Mouse (Mus musculus) hindbrain, embryonic 14.5 days (tissue): ENCODE data around the gene Bckdha. TPM values are rescaled to one million over a fixed set of nuclear protein-coding genes. Genes with fewer than 3 reads are reported as not detected.

Experiments
- ATAC-seq: fragments of 200-750 bp; cut with Nextera tagmentation; 2 replicates; pipeline ENCODE4 v1.8.0; 2017; ENCODE audit warnings: moderate number of reproducible peaks, mild to moderate bottlenecking, moderate TSS enrichment, moderate library complexity; ENCODE audit not compliant: low FRiP score
- DNase-seq: peaks from one replicate; pipeline ENCODE4 v3.0.0-alpha.2; 2015; ENCODE audit warnings: low spot score
- H3K27ac ChIP-seq: fragments of 300-500 bp; sonication (generic); 2 replicates; pipeline ENCODE4 v1.5.1; 2014; ENCODE audit warnings: mild to moderate bottlenecking, moderate library complexity
- H3K27me3 ChIP-seq: fragments of 300-500 bp; sonication (generic); 2 replicates; pipeline ENCODE4 v1.6.1; 2014; ENCODE audit warnings: mild to moderate bottlenecking, low read length, mixed read lengths; ENCODE audit not compliant: control insufficient read depth, insufficient read depth
- H3K36me3 ChIP-seq: fragments of 300-500 bp; sonication (generic); replicated peaks from 2 replicates; pipeline ENCODE4 v1.6.1; 2014; ENCODE audit not compliant: control insufficient read depth, insufficient read depth
- H3K4me1 ChIP-seq: fragments of 300-500 bp; sonication (generic); replicated peaks from 2 replicates; pipeline ENCODE4 v1.6.1; 2014; ENCODE audit warnings: antibody characterized with exemption, low read length, mixed read lengths; ENCODE audit not compliant: control insufficient read depth, insufficient read depth
- H3K4me2 ChIP-seq: fragments of 300-500 bp; sonication (generic); replicated peaks from 2 replicates; pipeline ENCODE4 v1.6.1; 2014; ENCODE audit warnings: mild to moderate bottlenecking, moderate library complexity
- H3K4me3 ChIP-seq: fragments of 300-500 bp; sonication (generic); replicated peaks from 2 replicates; pipeline ENCODE4 v1.5.1; 2014; ENCODE audit warnings: mild to moderate bottlenecking, low read length
- H3K9ac ChIP-seq: fragments of 300-500 bp; sonication (generic); 2 replicates; pipeline ENCODE4 v1.6.1; 2014
- H3K9me3 ChIP-seq: fragments of 300-500 bp; sonication (generic); 2 replicates; pipeline ENCODE4 v1.6.1; 2016; ENCODE audit warnings: low read length; ENCODE audit not compliant: control insufficient read depth
- WGBS: fragments of 180-500 bp; shearing (Covaris S2); extraction: QIAGEN DNeasy Blood & Tissue Kit; methylation state at CpG from one replicate; pipeline ENCODE4 v1.1.7; 2014; 5-methylcytosine and 5-hydroxymethylcytosine counted together
- polyA plus RNA-seq: library from polyadenylated mRNA; unstranded; fragments of >200 nt; fragmentation: Nextera tagmentation; extraction: Ambion mirVana; gene quantifications from 2 replicates; pipeline ENCODE4 v1.2.1, GENCODE M21; 2014

Bckdha gene
- polyA plus RNA-seq, 1 experiment from 2014 or later = 37.3 TPM

DNA sequence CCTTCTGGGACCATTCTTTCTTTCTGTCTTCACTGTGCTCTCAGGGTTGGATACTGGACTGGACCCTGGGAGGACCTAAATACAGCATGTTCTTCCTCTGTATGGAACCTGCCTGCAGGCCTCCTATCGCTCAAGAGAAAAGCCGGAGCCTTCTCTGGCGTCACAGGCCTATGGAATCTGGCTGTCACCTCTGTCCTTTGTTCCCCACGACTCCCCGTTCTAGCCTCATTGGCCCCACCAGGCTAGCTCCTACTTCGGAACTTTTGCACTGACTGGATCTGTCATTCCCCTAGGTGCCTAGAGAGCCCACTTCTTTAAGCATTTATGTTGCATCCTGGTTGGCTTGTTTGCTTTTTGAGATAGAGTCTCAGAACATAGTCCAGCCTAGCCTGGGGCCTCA, 25.9 kb upstream of the Bckdha start:
- no peak overlapping the region for H3K9ac ChIP-seq
- no peaks in the 10 kb centered on the region for H3K9me3 ChIP-seq
- H3K27ac ChIP-seq = no peak overlapping the region
- 87% methylated on average over 6 of the region's 6 CpGs for WGBS
- no peak overlapping the region for H3K4me2 ChIP-seq
- H3K36me3 ChIP-seq = no peaks in the 10 kb centered on the region
- H3K4me1 ChIP-seq = peaks cover 17% of the 10 kb centered on the region
- DNase-seq = no peak
- H3K4me3 ChIP-seq = no peak overlapping the region
- no peak for ATAC-seq
- peaks cover 45% of the 10 kb centered on the region for H3K27me3 ChIP-seq

DNA sequence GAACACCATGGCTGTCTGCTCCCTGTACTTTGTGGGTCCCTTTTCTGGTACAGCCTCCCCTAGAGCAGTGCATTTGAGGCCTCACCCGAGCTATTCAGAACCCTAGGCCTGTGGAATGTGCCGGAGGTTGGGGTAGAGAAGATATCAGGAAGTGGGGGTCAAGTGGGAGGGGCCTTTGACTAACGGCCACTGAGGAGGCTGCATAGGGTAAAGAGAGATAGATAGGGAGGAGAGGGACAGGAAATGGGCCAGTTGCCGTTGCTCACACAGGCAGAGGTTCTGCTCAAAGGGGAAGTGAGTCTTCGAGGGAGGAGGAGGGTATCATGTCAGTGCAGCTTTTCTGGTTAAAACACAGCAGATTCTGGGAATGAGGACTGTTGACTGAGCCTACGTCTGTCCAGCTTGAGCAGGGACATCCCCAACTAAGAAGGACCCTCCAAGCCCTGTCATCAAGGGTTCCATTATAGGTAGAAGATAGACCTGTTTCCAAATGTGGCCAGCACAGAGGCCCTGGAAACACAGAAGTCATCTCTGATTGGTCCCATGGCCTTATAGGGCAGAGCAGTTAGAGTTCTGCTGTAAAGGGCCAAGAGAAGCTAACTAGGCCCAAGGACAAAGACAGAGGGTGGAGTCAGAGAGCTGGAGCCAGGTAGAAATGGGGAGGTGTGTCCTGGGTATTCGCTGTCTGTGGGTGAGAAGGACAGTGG, 24.8 kb upstream of the Bckdha start:
- Histone ChIP-seq H3K27me3 (peaks cover 42% of the 10 kb centered on the region), H3K4me1 (peaks cover 16% of the 10 kb centered on the region), H3K4me2 (no peak overlapping the region), H3K9me3 (no peaks in the 10 kb centered on the region), H3K9ac (no peak overlapping the region), H3K4me3 (no peak overlapping the region), H3K27ac (no peak overlapping the region), H3K36me3 (no peaks in the 10 kb centered on the region)
- DNase-seq (no peak), ATAC-seq (no peak)
- 83% methylated on average over 7 of the region's 7 CpGs for whole genome bisulfite sequencing

GRCm38 (mm10) chr7:25681341-25682231, 22.8 kb upstream of the Bckdha start:
- peak overlapping the region; percentile 49 for H3K4me3 ChIP-seq
- WGBS = 63% methylated on average over 15 of the region's 15 CpGs
- H3K9ac ChIP-seq = peak overlapping the region; percentile 67
- peaks cover 22% of the 10 kb centered on the region for H3K27me3 ChIP-seq
- no peak for DNase-seq
- no peaks in the 10 kb centered on the region for H3K9me3 ChIP-seq
- 0 out of 2 replicates have a peak, but pooled peaks have one; percentile 0 for ATAC-seq
- H3K4me1 ChIP-seq = peaks cover 6% of the 10 kb centered on the region; the same call in 1 of the 2 replicates
- no peaks in the 10 kb centered on the region for H3K36me3 ChIP-seq
- H3K4me2 ChIP-seq = peak overlapping the region; percentile 46
- H3K27ac ChIP-seq = peak overlapping the region; percentile 93

DNA sequence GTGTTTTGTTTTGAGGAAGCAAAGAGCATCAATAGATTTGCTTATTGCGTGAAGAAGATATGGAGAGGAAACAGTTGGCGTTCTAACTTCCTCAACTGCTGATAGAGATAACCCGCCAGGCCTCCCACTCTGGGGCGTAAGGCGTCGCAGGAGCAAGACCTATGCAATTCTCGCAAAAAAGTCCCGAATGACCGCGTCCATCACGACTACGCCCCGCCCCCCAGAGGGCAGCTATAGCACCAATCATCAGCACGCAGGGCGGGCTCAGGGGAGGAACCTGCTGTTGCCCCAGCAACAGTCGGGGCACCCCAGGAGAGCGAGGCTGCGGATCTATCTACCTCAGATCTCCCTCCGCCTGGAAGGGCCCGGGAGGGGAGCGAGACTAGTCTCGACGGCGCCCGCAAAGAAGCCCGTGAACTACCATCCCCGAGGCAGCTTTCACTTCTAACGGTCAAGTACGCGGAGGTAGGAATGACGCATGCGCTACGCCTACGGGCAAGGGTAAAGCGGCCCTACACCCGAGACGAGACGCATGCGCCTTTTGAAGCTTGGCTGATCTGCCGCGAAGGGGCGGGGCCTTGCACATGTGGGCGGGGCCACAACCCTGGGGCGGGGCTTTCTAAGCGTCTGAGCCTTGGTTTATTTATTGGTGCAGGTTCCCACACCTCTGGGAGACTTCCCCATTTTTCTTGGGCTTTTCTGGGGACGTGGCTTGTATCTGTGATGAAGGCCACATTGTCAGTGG, 21.9 kb upstream of the Bckdha start, which contains the start of gene B9d2:
TSS of gene B9d2 (plus strand) at position 267 of the 745 bp plus-strand sequence.
- H3K4me2 ChIP-seq = peak within 1 kb of the TSS; percentile 46
- H3K4me3 ChIP-seq = peak within 1 kb of the TSS; percentile 49
- ATAC-seq = peak; percentile 93
- peaks cover 14% of the 10 kb centered on the region for H3K27me3 ChIP-seq
- under 1% methylated on average over 46 of the region's 46 CpGs for WGBS
- H3K36me3 ChIP-seq = no peaks in the 10 kb centered on the region
- peak within 1 kb of the TSS; percentile 93 for H3K27ac ChIP-seq
- peak; percentile 94 for DNase-seq
- peak within 1 kb of the TSS; percentile 67 for H3K9ac ChIP-seq
- H3K9me3 ChIP-seq = no peaks in the 10 kb centered on the region
- H3K4me1 ChIP-seq = peaks cover 6% of the 10 kb centered on the region; the same call in 1 of the 2 replicates

- Histone ChIP-seq H3K4me2 (peak overlapping the region; percentile 46), H3K4me1 (peaks cover 8% of the 10 kb centered on the region), H3K4me3 (peak overlapping the region; percentile 49), H3K36me3 (no peaks in the 10 kb centered on the region), H3K9ac (peak overlapping the region; percentile 67; the same call in 1 of the 2 replicates), H3K27ac (peak overlapping the region; percentile 93; the same call in 1 of the 2 replicates), H3K27me3 (peaks cover 15% of the 10 kb centered on the region), H3K9me3 (no peaks in the 10 kb centered on the region)
- ATAC-seq = no peak
- no peak for DNase-seq
- 16% methylated on average over 6 of the region's 6 CpGs for WGBS
These were observed 21.2 kb upstream of the Bckdha start for GRCm38 (mm10) chr7:25679971-25680370.

GRCm38 (mm10) chr7:25677013-25677412, 18.2 kb upstream of the Bckdha start:
- no peak for DNase-seq
- H3K4me2 ChIP-seq = no peak overlapping the region
- no peaks in the 10 kb centered on the region for H3K36me3 ChIP-seq
- H3K9me3 ChIP-seq = no peaks in the 10 kb centered on the region
- peaks cover 12% of the 10 kb centered on the region for H3K4me1 ChIP-seq
- H3K27me3 ChIP-seq = peaks cover 36% of the 10 kb centered on the region
- ATAC-seq = no peak
- H3K9ac ChIP-seq = no peak overlapping the region
- no peak overlapping the region for H3K4me3 ChIP-seq
- peak overlapping the region; percentile 61 for H3K27ac ChIP-seq
- 84% methylated on average over 7 of the region's 7 CpGs for WGBS

DNA sequence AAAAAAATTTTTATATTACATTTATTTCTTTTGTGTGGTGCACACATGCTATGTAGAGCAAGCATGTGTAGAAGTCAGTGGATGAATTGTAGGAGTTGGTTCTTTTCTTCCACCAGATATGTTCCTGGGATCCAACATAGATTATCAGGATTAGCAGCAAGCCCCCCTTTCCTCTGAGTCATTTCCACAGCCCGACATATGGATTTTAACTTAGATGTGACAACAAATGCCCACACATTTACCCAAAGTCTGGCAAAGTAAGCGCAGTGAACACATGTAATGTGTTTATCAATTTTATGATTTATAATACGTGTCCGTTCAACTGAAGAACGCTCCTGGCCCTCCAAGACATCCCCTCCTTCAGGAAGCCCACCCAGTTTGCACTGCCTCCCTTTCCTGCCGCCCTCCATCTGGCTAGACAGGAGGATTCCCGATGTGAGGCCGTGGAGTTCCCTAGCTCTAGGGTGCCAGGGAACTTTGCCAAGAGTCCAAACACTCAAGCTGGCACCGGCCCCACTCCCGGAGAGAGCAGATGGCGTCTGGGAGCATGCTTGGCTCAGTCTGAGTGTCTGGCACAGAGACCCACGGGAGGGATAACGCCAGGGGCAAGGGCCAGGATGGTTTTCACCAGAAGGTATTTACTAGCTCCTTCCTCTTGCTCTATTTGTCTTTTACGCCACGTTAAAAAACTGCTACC, 17.5 kb upstream of the Bckdha start:
- 45% methylated on average over 15 of the region's 15 CpGs for WGBS
- Histone ChIP-seq H3K4me1 (peaks cover 12% of the 10 kb centered on the region), H3K9ac (no peak overlapping the region), H3K9me3 (no peaks in the 10 kb centered on the region), H3K27ac (peak overlapping the region; percentile 61), H3K27me3 (peaks cover 36% of the 10 kb centered on the region), H3K4me2 (no peak overlapping the region), H3K4me3 (no peak overlapping the region), H3K36me3 (no peaks in the 10 kb centered on the region)
- peak; percentile 38 for ATAC-seq
- peak; percentile 83 for DNase-seq

DNA sequence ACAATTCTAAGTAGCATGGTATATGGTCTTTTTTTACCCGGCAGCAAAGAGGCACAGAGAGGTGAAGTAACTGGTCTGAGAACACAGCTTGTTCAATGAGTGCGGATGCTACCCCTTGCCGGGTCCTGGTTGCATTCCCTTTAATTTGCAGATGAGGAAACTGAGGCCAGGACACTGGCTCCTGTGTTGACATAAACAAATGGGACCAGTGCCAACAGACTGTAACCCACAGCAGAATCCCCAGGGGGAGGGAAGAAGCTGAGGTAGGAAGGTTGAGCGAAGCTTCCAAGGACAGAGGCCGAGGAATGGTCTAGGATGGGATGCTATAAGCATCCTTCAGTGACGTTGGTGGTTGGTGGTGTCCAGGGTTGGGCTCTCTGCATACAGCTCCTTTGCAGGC, 16.6 kb upstream of the Bckdha start:
- H3K4me2 ChIP-seq = peak overlapping the region; percentile 65
- 28% methylated on average over 6 of the region's 6 CpGs for WGBS
- no peaks in the 10 kb centered on the region for H3K36me3 ChIP-seq
- H3K4me3 ChIP-seq = peak overlapping the region; percentile 41
- peak overlapping the region; percentile 59; the same call in 1 of the 2 replicates for H3K9ac ChIP-seq
- no peak overlapping the region for H3K27ac ChIP-seq
- H3K27me3 ChIP-seq = peaks cover 36% of the 10 kb centered on the region
- DNase-seq = no peak
- peaks cover 12% of the 10 kb centered on the region for H3K4me1 ChIP-seq
- no peaks in the 10 kb centered on the region for H3K9me3 ChIP-seq
- no peak for ATAC-seq
